Mouse (Mus musculus): ENCODE results near the gene Syne1. TPM values are rescaled to one million over a fixed set of nuclear protein-coding genes. Genes with fewer than 3 reads are reported as not detected.

The Syne1 gene
- total and polyA plus RNA-seq, 3 experiments = 5.3 to 6.8 TPM; not detected in 1

GRCm38 (mm10) chr10:5194671-5195234 lies 356.5 kb downstream of the Syne1 start (continued):
- TF ChIP-seq UBTF (IDR thresholded peaks at IDR 0.05; ENCODE audit: borderline replicate concordance, insufficient read depth, low read depth, low read length) = no peak
- peak; percentile 72 for TF ChIP-seq MAX (IDR thresholded peaks at IDR 0.05; ENCODE audit: low read length)
- TF ChIP-seq POLR2A (IDR thresholded peaks at IDR 0.05; ENCODE audit: control insufficient read depth in 1 of 2, insufficient read depth in 1 of 2, low read depth in 1 of 2, low read length in 2 of 2, poor library complexity in 1 of 2) = peak; percentile 75 to 84
- peak; percentile 14 to 82; a peak in 2 of 4 replicates for TF ChIP-seq USF2 (IDR thresholded peaks at IDR 0.05; ENCODE audit: borderline replicate concordance in 1 of 2, insufficient read depth in 1 of 2, low read depth in 1 of 2, low read length in 2 of 2)
- TF ChIP-seq ZNF384 (IDR thresholded peaks at IDR 0.05; ENCODE audit: low read depth, low read length) = peak; percentile 99
- TF ChIP-seq CHD2 (IDR thresholded peaks at IDR 0.05; ENCODE audit: low read length) = no peak
- peak; percentile 29; the same call in 1 of the 2 replicates for TF ChIP-seq MYC (IDR thresholded peaks at IDR 0.05; ENCODE audit: low read depth, low read length)
- no peak for TF ChIP-seq MAZ (IDR thresholded peaks at IDR 0.05; ENCODE audit: low read depth, low read length)
- TF ChIP-seq HCFC1 (IDR thresholded peaks at IDR 0.05; ENCODE audit: low read depth, low read length) = no peak; the same call in 1 of the 2 replicates
- peak; percentile 48; the same call in 1 of the 2 replicates for TF ChIP-seq MAFK (IDR thresholded peaks at IDR 0.05; ENCODE audit: borderline replicate concordance, low read depth, low read length)
- TF ChIP-seq CTCF (IDR thresholded peaks at IDR 0.05 in 2 of 3, conservative IDR thresholded peaks at IDR 0.05 in 1 of 3; ENCODE audit: control insufficient read depth in 1 of 3, insufficient read depth in 1 of 3, low read depth in 2 of 3, low read length in 3 of 3, poor library complexity in 1 of 3, severe bottlenecking in 1 of 3) = peak in 2 of 3 experiments; percentile 12 to 49; a peak in 2 of 6 replicates
- peak; percentile 30; the same call in 1 of the 2 replicates for TF ChIP-seq SMC3 (IDR thresholded peaks at IDR 0.05; ENCODE audit: low read depth, low read length)
- no peak for TF ChIP-seq GATA1 (IDR thresholded peaks at IDR 0.05; ENCODE audit: low read depth, low read length)
- TF ChIP-seq GABPA (IDR thresholded peaks at IDR 0.05; ENCODE audit: low read depth, low read length) = no peak
- no peak for TF ChIP-seq KAT2A (conservative IDR thresholded peaks at IDR 0.05; ENCODE audit: low read depth, low read length)
- TF ChIP-seq ELF1 (IDR thresholded peaks at IDR 0.05; ENCODE audit: low read depth, low read length) = no peak
- TF ChIP-seq MYB (IDR thresholded peaks at IDR 0.05; ENCODE audit: low read depth, low read length) = no peak
- peak; percentile 39 for TF ChIP-seq RAD21 (IDR thresholded peaks at IDR 0.05; ENCODE audit: low read depth, low read length)
- TF ChIP-seq TAL1 (IDR thresholded peaks at IDR 0.05; ENCODE audit: low read length) = no peak
- TF ChIP-seq BHLHE40 (IDR thresholded peaks at IDR 0.05; ENCODE audit: borderline replicate concordance, low read depth, low read length) = peak; percentile 73; the same call in 1 of the 2 replicates
- TF ChIP-seq NRF1 (IDR thresholded peaks at IDR 0.05; ENCODE audit: insufficient read depth, low read depth, low read length, poor library complexity, severe bottlenecking) = peak; percentile 11; the same call in 1 of the 2 replicates

GRCm38 (mm10) chr10:5194081-5194670 lies 357.1 kb downstream of the Syne1 start:
- no peak for DNase-seq (ENCODE audit: low read depth, low spot score)
- TF ChIP-seq E2F4 (IDR thresholded peaks at IDR 0.05; ENCODE audit: borderline replicate concordance, low read depth, low read length) (no peak), TCF12 (IDR thresholded peaks at IDR 0.05; ENCODE audit: low read depth, low read length) (no peak), ZNF384 (IDR thresholded peaks at IDR 0.05; ENCODE audit: low read depth, low read length) (no peak), USF2 (IDR thresholded peaks at IDR 0.05; ENCODE audit: borderline replicate concordance in 1 of 2, insufficient read depth in 1 of 2, low read depth in 1 of 2, low read length in 2 of 2) (no peak), MEF2A (IDR thresholded peaks at IDR 0.05; ENCODE audit: extremely low read depth, insufficient replicate concordance, low read depth, low read length, poor library complexity, severe bottlenecking) (no peak), POLR2AphosphoS2 (IDR thresholded peaks at IDR 0.05; ENCODE audit: low read length) (no peak), MYC (IDR thresholded peaks at IDR 0.05; ENCODE audit: low read depth, low read length) (no peak), CTCF (IDR thresholded peaks at IDR 0.05 in 2 of 3, conservative IDR thresholded peaks at IDR 0.05 in 1 of 3; ENCODE audit: control insufficient read depth in 1 of 3, insufficient read depth in 1 of 3, low read depth in 2 of 3, low read length in 3 of 3, poor library complexity in 1 of 3, severe bottlenecking in 1 of 3) (no peak)
- Histone ChIP-seq H3K9me3 (replicated peaks; ENCODE audit: insufficient read depth, low read length) (no peaks in the 10 kb centered on the region), H3K27me3 (ENCODE audit: control insufficient read depth in 1 of 2, insufficient read depth in 2 of 2, low read length in 2 of 2) (no peaks in the 10 kb centered on the region), H3K9ac (ENCODE audit: control insufficient read depth, low read depth, low read length, poor library complexity, severe bottlenecking) (peak overlapping the region; percentile 79), H3K27ac (ENCODE audit: control insufficient read depth, low read depth, low read length) (peak overlapping the region; percentile 95), H3K4me3 (ENCODE audit: control insufficient read depth in 1 of 2, insufficient read depth in 1 of 2, low read depth in 2 of 2, low read length in 2 of 2) (peak overlapping the region; percentile 85), H3K4me1 (ENCODE audit: control insufficient read depth in 1 of 2, insufficient read depth in 2 of 2, low read length in 2 of 2) (peaks cover 17 to 19% of the 10 kb centered on the region in 2 experiments), H3K79me2 (ENCODE audit: control insufficient read depth, insufficient read depth, low read length, poor library complexity) (peaks cover 3% of the 10 kb centered on the region; the same call in 1 of the 2 replicates), H3K36me3 (ENCODE audit: control insufficient read depth in 1 of 2, insufficient read depth in 2 of 2, low read length in 2 of 2) (peaks cover 0 to 20% of the 10 kb centered on the region in 2 experiments; a peak in 2 of 4 replicates)

Measured in MEL (cell line).